Mouse (Mus musculus): ENCODE measurements around the gene Slc25a41.

- TF ChIP-seq CTCF (IDR thresholded peaks at IDR 0.05; ENCODE audit: low read depth) (no peak), EP300 (IDR thresholded peaks at IDR 0.05; ENCODE audit: low read depth) (no peak)
Measured at GRCm38 (mm10) chr17:56988441-56988840, 53.0 kb downstream of the Slc25a41 start.
